8 mouse cellular contexts compared by ENCODE assay signal in the genomic region with DNA sequence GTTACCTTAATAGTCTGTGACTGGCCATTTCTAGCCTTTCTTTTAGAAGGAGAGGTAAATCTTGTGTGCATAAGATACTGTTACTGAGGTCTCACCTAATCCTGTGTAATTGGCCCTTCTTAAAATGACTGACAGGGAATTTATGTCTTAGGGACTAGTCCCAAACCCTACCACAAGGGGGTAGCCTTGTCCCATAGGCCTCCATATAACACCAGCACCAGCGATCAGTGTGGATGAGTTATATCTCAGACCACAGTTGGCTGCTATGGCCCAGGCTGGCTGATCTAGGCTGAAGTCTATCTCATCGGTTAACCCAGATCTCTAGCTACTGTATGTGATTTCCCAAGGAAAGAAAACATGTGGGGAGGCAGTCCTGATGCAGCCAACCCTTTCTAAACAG.
DNase-seq lines count a peak whose midpoint lies in the region; ATAC-seq and TF ChIP-seq lines count a peak whose summit lies in the region.

No protein-coding gene starts in this region.

- H3K4me2 ChIP-seq in intestine, embryonic 14.5 days (ENCODE audit: low read length): no peak overlapping the region

- H3K27me3 ChIP-seq in testis, adult 2 months (ENCODE audit: control insufficient read depth, insufficient read depth, low read length): no peaks in the 10 kb centered on the region
- no peaks in the 10 kb centered on the region for H3K27me3 ChIP-seq in intestine, embryonic 14.5 days (replicated peaks; ENCODE audit: control insufficient read depth, insufficient read depth, low read length)

- no peak overlapping the region for H3K4me3 ChIP-seq in testis, adult 2 months (ENCODE audit: control insufficient read depth, low read depth, low read length)
- H3K4me3 ChIP-seq in intestine, embryonic 14.5 days (ENCODE audit: low read depth, low read length): no peak overlapping the region
- no peak overlapping the region for H3K4me3 ChIP-seq in left cerebral cortex, adult 2 months

- H3K9ac ChIP-seq in intestine, embryonic 14.5 days (ENCODE audit: low read length): no peak overlapping the region

- H3K27ac ChIP-seq in testis, adult 2 months (ENCODE audit: control insufficient read depth, insufficient read depth, low read depth, low read length): no peak overlapping the region
- H3K27ac ChIP-seq in intestine, embryonic 14.5 days (ENCODE audit: low read depth): no peak overlapping the region
- H3K27ac ChIP-seq in left cerebral cortex, adult 2 months: no peak overlapping the region

- intact Hi-C loops in gastrocnemius, postnatal 14 days (cut with DNase I; ENCODE audit: low total_unique reads): loop anchor here (2.0 to 10.0 kb wide), 2 partner anchors 162 to 258 kb away; a partner anchor contains a TSS
- intact Hi-C loops in left cerebral cortex, adult 2 months (cut with DNase I): loop anchor here (1.0 to 5.0 kb wide), 3 partner anchors 71 to 257 kb away; no protein-coding TSS in a partner anchor

- no peak for ATAC-seq in intestine, embryonic 14.5 days (replicated peaks; ENCODE audit: low FRiP score, low TSS enrichment, low read depth)

- no peaks in the 10 kb centered on the region for H3K36me3 ChIP-seq in testis, adult 2 months (ENCODE audit: control insufficient read depth, insufficient read depth, low read length)
- H3K36me3 ChIP-seq in intestine, embryonic 14.5 days (ENCODE audit: control insufficient read depth, insufficient read depth, low read length): no peaks in the 10 kb centered on the region

- DNase-seq in testis, postnatal 14 days (ENCODE audit: low spot score): no peak
- peak; percentile 66 to 71 for DNase-seq in cerebellum, postnatal 14 days
- DNase-seq in gastrocnemius, postnatal 14 days: peak; percentile 47
- DNase-seq in intestine, embryonic 14.5 days (ENCODE audit: low spot score): peak; percentile 72
- peak; percentile 58 for DNase-seq in left cerebral cortex, adult 2 months (ENCODE audit: extremely low spot score in 1 of 2, low spot score in 2 of 2)
- peak; percentile 70 for DNase-seq in mesoderm, embryonic 11.5 days (ENCODE audit: low read depth, low spot score)
- DNase-seq in spleen, adult 18-20 months: peak; percentile 22 to 58

- TF ChIP-seq POLR2A in testis, adult 2 months (IDR thresholded peaks at IDR 0.05; ENCODE audit: control insufficient read depth, low read depth, low read length): no peak

- no peaks in the 10 kb centered on the region for H3K9me3 ChIP-seq in intestine, embryonic 14.5 days (ENCODE audit: control insufficient read depth, low read length)

- no peaks in the 10 kb centered on the region; the same call in 1 of the 2 replicates for H3K4me1 ChIP-seq in testis, adult 2 months (ENCODE audit: control insufficient read depth, insufficient read depth, low read length)
- H3K4me1 ChIP-seq in intestine, embryonic 14.5 days (replicated peaks; ENCODE audit: control insufficient read depth, insufficient read depth, low read length): no peaks in the 10 kb centered on the region

- peak; percentile 24; the same call in 1 of the 2 replicates for TF ChIP-seq CTCF in testis, adult 2 months (IDR thresholded peaks at IDR 0.05; ENCODE audit: control insufficient read depth, insufficient read depth, insufficient replicate concordance, low read depth, low read length)
- peak; percentile 88 for TF ChIP-seq CTCF in left cerebral cortex, adult 2 months (IDR thresholded peaks at IDR 0.05)

- 21% methylated on average over 2 of the region's 2 CpGs for WGBS in intestine, embryonic 14.5 days
